Mouse (Mus musculus): ENCODE data around the gene Tmem198.

The Tmem198 gene

DNA sequence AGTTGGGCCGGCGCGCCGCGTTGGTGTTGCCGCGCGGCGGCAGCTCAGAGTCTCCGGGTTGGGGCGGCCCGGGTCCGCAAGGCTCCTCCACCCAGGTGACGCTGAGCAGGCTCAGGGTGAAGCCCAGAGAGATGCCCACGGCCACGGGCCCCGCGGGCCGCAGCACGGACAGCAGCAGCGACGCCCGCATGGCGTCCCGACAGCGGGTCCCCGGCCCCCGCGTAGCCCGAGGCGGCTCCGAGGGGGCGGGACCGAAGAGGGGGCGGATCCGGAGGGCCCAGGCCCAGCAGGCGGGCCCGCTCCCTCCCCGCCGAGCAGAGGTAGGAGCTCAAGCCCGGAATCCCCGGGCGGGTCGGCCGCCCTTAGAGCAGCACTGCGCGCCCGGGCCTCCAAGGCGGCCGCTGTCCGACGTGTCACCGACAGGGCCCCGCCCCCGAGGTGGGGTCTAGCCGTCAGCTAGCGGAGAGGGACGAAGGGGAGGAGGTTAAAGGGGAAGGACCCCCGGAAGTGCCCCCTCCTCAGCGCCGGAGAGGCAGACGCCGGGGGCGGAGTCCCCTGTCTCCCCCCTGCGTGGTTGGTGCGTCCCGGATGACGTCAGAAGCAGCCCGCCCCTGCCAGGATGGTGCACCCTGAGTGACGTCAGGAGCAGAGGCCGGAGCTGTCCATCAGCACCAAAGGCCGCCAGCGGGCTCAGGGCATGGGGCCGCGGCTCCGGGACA is at the start of gene Tmem198, which contains the start of gene Chpf:
Gene Tmem198 (plus strand): TSS at position 617 of the 719 bp plus-strand sequence.
Gene Chpf (minus strand): TSS at position 392 of the 719 bp plus-strand sequence.
- peak; percentile 83 for DNase-seq (ENCODE audit: low spot score)

DNA sequence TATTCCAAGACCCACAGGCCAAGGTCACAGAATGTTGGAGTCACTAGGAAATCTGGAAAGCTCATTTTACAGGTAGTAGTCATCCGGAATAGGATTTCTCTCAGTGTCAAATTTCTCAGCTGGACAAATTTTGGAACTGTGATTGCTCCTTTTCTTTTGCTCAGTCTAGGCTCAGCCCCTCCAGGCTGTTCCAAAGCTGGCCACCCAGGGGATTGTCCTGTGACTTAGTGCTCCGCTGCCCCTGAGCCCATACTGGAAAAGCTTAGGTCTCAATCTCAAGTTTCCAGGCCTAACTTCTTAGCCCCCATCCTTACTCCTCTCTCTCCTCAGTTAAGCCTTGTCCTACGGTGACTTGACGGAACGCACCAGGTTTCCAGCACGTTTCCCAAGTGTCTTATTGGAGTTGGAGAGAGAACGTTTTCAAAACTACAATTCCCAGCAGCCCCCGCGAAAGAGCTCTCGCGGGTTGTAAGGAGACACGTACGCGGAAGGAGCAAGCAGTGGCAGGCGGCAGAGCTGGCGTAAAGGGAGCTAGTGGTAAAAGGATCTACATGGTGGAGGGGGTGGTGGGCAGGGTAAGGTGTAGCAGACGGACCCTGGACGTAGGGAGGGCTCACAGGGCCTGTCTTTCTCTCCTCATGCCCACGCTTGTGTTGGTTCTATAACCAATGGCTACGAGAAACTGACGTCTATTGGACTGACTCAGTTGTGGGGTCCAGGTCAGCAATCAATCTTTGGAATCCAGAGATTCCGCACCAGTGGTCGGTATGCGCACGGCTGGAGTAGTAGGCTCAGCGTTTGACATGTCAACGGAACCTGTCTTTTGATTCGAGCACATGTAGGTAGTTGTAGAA is 43.6 kb upstream of the Tmem198 start, which contains the start of gene Gmppa:
Gene Gmppa (plus strand): TSS at position 456 of the 854 bp plus-strand sequence.
- peak; percentile 37 for DNase-seq (ENCODE audit: low spot score)

DNA sequence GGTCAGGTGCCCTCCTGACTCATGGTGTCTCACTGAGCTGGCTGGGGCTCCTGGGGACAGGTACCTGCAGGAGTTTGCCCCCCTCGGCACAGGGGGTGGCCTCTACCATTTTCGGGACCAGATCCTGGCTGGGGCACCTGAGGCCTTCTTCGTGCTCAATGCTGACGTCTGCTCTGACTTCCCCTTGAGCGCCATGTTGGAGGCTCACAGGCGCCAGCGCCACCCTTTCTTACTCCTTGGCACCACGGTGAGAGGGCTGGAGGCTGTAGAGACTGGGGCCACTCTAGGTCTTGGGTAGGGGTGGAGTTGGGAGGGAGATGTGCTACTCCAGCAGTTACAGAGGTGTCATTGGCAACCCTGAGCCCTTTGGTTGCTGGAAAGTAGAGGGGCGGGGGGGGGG is 40.5 kb upstream of the Tmem198 start:
- no peak for DNase-seq (ENCODE audit: low spot score)

DNA sequence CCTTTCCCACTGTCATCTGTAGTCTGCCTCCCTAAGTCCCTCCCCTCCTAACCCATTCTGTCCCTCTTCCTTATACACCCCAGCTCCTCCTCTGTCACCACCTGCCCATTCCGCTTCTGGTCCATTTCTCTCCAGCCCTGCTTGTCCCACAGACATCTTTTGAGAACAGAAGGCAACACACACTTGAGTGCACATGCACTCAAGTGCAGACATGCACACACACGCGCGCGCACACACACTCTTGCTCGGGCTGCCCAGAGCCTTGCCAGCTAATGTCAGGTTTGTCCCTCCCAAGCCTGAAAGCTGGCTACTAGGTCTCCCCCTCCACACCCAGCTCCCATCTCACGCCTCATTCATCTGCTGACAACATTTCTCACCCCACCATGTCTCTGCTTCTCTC is 38.7 kb upstream of the Tmem198 start:
- no peak for DNase-seq (ENCODE audit: low spot score)

DNA sequence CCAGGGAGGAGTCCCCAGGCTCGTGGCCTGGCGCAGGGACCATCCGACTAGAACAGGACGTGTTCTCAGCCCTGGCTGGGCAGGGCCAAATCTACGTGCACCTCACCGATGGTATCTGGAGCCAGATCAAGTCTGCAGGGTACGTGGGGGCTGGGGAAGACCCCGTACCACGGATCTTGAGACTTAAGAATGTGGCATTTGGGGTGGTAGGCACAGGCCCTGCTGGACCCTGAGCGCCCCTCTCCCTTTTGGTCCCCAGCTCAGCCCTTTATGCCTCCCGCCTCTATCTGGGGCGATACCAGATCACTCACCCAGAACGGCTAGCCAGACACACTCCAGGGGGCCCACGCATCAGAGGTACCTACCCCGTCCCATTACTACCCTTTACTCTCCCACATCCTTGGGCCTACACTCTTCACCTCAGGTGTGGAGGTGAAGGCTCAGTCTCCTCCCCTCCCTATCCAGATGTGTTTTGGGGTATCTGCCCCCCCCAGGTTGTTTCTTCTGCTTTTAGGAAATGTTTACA is 37.8 kb upstream of the Tmem198 start:
- DNase-seq (ENCODE audit: low spot score), result no peak

DNA sequence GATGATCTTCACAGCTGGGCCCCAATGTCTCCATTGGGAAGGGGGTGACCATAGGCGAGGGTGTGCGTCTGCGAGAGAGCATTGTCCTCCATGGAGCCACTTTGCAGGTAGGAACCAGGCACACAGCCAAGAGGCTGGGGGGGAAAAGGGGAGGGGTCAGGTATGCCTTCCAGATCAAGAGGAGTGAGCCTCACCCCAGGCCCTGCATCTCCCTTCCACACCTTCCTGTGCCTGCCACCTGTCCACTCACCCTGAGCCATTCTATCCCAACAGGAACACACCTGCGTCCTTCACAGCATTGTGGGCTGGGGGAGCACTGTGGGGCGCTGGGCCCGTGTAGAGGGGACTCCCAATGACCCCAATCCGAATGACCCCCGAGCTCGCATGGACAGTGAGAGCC is 37.2 kb upstream of the Tmem198 start:
- no peak for DNase-seq (ENCODE audit: low spot score)

DNA sequence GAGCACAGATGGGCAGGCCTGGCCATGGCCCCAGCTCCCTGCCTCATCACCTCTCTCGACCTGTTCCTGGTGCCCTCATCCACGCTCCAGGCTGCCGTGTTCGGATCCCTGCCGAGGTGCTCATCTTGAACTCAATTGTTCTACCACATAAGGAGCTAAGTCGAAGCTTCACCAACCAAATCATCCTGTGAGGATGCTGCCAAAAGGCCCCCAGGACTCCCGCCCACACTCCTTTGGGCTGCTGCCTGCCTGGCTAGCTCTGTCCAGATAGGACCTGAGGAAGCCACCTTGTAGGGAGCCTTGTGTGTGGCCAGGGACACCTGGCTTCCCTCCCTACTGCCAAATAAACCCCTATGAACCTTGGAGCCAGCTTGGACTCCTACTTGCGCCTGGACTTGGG is 36.5 kb upstream of the Tmem198 start:
- DNase-seq (ENCODE audit: low spot score), result no peak

DNA sequence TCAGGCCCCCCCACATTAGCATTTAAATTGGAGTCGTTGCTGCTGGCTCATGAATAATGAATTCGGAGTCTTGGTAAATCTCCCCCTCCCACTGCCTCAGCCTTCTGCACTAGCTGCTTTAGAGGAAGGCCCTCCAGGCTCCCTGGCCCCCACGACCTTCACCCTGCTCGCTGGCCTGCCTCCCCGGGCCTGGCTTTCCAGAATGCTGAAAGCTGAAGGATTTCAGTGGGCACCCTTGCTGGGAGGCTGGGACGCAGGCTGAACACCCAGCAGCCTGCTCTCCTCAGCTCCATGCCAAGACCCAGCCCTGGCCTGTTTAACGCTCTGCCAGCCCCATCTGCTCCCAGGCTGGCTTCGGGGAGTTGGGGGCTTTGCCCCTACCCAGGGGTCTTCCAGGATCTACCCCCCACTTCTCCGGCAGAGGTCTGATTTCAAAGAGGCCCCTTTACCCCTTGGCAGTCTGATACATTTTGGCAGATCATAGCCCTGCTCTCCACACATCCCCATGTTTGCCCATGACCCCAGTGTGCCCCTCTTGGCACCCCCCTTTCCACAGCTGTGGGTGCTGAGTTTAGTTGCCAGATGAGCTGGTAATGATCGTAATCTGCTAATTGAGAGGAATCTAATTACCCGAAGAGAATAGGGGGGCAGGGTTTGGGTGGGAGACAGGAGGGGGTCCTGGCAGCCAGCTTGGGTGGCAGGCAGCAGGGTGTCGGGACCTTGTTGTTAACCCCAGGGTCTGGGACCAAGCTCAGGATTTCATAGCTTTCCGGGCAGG is 35.9 kb upstream of the Tmem198 start:
- DNase-seq (ENCODE audit: low spot score), result no peak

DNA sequence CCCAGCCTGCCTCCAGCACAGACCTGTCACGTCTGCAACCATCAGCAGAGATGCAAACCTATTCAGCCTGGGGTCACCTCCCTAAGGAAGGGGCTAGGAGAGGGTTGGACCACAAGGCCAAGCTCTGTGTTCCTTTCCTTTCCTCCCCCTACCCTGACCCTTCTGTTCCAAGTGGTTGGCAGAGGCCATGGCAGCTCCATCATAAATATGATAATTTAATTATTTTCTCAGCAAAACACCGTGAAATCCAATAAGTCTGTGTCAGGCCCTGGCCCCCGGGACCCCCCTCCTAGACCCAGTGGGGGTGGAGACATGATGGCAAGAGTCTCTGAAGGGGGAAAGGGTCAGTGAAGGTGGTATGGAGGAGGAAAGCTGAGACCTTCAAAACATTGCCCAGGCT is 35.1 kb upstream of the Tmem198 start:
- DNase-seq (ENCODE audit: low spot score), result no peak

DNA sequence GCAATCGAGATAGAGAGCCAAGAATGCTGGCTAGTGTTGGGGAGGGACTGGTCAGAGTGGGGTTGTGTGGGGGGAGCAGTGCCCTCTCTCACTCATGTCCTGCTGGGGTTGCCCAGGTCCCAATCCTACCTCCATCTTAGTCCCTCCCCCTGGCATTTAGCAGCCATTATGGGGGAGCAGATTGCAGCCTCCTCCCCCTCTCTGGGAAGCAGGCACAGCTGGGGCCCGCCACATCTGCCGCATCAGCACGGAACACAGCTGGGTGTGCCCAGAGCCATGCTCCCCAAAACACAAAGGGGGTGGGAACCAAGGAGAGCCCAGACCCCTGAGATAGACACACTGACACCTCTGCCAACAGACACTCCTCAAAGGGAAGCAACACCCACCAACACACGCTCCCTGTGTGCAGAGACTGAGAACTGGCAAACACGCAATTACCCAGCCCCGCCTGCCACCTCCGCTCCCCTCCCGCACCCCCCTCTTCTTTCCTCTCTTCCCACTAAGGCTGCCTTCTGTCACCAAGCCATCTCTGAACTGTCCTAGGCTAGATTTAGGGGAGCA is 34.1 kb upstream of the Tmem198 start:
- no peak for DNase-seq (ENCODE audit: low spot score)

DNA sequence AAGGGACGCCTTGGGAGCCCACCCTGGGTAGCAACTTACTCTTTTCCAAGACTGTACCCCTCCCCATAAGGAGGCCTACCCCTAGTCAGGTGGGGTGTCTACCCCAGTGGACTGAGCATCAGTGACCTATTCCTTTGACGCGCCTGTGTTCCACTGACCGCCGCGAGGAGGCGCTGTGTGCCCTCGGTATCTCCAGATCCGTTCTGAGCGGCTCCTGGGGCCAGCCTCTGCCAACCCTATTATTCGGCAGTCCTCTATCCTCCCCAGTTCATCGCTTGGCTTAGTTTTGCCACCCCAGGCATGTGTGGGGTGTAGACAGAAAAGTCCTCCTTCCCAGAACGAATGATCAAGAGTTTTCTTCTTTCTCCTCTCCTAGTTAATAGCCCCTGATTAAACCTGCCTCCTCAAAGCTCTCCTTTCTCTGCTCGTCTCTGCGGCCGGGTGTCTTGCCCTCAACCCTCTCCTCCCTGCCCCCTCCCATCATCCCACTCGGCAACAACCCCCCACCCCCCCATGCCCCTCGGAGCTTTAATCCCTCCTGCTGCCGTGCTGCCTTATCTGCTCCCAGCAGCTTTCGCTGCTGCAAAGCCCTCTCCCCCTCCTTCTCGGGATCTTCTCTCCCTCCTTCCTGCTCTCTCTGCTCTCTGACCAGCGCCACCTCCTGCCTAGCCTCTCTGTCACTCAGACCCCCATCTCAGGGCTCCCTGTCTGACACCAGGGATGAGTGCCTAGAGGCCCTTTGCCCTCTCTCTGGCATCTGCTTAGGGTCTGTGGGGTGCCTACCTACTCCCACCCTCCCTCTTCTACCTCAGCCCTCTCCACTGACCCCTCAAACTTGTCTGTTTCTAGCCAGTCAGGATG is 33.4 kb upstream of the Tmem198 start:
- DNase-seq (ENCODE audit: low spot score), result peak; percentile 53

DNA sequence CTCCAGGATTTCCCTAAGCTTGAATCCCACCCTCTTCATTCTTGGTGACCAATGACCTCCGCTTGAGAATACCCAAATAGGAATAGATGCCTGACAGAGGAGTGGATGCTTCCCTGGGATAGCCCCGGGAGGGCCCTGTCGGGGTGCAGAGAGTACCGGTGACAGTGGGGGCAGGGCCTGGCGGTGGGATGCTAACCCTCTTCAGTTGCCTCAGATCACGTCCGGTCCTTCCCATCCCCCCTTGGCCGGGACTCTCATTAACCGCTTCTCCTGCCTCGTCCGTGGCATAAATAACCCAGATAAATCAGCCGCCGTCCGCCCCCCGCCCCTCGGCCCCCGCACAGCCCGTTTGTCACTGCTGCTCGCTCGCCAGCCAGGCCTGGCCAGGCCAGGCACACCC is 32.7 kb upstream of the Tmem198 start:
- no peak for DNase-seq (ENCODE audit: low spot score)

DNA sequence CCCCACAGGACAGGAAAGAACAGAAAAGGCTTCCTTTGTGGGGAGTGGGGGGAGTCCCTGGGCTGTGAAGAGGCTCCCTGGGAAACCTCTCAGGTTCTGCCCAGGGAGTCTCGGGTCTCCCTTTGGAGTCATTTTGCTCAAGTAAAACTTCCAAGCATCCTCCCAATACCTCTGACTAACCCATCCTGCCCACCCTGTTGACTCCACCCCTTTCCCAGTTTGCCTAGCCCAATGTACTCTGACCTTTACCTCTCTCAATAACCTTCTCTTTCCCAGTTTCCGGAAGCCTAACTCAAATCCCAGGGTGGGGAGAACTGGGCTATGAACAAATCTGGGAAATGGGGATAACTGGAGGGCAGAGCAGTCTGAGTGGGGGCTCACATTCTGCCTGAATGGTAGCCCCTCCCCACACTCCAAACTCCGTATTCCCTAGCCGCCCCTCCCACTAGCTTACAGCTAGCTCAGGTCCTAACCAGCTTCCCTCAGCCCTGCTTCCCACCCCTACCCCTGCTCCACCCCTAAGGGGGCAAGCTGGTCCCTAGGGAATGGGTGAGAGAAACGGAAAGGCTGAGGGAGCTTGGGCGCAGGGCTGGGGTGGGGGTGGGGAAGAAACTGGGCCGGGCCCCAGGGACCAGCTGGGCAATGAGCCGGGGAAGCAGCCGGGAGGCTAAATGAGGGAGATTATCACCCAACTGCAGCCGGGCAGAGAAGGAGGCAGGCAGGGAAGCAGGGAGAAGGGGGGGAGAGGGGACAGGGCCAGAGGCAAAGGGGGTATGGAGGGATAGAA is 31.9 kb upstream of the Tmem198 start:
- no peak for DNase-seq (ENCODE audit: low spot score)

DNA sequence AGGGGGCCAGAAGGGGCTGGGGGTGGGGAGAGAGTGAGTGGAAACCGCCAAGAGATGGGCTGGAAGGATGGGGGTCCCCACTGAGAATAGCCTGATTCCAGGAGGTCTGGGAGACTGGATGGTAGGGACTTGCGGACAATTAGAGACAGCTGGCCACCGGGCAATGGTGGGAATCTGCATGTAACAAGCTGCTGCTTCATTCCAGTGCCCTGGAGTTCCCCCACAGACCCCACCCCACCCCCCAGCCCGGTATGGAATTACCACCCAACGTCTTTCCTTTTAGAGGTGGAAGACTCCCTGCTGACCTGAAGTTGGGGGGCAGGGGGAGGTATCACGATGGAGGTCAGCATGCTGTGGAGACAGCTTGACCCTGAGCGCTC is 31.3 kb upstream of the Tmem198 start:
- DNase-seq (ENCODE audit: low spot score), result no peak

DNA sequence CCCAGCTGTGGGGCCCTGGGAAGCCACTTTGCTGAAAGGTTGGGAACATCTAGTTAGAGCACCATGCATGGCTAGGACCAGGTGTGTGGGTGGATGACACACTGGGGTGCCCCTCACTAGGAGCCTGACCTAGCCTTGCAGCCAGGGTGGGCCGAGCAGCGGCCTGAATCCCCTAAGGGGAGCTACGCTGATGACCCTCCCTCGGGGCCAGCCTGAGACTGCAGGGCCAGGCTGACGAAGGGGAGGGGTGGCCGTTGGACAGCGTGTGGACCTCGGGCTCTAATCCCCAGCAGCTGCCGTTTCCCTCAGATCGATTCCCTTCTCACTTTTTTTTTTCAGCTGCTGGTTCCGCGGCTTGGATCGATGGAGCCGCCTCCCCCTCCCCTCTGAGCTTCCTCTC is 30.4 kb upstream of the Tmem198 start:
- DNase-seq (ENCODE audit: low spot score), result no peak

DNA sequence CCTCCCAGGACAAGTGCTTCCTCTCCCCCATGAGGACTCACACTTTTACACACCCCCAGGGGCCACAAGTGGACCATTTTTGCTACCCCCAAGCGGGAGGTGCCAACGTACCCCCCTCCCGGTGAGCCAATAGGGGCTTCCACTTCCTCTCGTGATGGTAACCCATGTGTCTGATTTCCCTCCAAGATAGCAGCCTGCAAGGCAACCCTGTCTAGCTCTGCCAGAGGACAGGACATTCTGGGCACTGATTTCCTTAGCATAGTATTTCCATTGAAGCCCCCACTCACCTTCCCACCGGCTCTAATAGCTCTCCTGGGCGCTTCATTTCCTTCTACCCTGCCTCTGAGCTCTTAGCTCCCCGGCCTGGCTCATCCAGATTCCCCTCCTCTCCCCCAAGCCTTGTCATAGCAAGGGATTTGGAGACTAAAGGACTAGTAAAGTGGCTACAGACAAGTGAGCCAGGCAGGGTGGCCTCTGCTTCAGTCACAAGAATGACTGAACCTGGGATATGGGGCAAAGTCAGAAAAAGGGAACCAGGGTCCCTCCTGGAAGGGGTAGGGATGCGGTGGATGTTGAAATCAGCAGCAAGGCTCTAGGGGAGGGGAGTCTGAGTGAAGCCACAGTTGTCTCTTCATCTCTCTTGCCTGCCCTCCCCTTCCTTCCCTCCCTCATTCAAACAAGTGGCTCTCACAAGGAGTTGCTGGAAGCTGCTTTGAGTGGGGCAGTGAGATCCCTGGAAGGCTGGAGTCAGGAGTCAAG is 29.8 kb upstream of the Tmem198 start:
- DNase-seq (ENCODE audit: low spot score), result no peak

DNA sequence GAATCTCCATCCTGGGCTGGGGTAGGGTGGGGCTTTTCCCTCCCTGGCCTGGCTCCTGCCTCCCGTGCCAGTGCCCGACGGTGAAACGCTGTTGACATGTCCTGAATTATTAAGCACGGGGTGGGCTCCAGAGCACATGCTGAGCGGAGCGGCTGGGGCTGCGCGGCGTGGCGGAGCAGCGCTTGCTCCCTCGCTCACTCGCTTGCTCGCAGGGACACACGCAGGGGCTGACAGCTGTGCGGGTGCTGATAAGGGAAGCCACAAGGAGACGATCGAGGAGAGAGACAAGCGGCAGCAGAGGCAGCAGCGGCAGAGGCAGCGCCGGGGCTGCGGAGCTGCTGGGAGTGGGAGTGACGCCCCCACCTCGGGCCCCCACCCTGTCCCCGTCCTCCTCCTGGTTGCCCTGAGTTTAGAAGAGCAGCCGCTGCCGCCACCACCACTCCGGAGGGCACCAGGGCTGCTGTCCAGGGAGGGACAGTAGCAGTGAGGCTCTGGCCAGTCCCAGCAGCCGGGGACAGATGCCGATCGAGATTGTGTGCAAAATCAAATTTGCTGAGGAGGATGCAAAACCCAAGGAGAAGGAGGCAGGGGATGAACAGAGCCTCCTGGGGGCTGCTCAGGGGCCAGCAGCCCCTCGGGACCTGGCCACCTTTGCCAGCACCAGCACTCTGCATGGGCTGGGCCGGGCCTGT is 28.9 kb upstream of the Tmem198 start, which contains the start of gene Asic4:
Gene Asic4 (plus strand): TSS at position 123 of the 692 bp plus-strand sequence.
- DNase-seq (ENCODE audit: low spot score), result no peak

DNA sequence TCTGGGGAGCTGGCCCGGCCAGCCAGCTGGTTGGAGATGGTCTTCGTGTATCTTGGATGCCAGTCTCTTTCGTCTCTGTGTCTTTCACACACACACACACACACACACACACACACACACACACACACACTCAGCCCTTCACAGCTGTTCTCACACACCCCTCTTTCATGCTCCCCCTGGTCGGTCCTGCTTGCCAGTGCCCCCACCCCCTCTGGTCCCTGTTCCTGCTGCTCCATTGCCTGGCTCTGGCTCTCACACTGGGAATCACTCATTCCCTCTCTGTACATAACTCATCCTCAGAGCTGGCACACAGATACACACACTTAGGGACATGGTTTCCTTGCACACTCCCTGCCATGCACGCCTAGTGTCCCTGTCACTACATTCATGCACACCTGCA is 27.4 kb upstream of the Tmem198 start:
- no peak for DNase-seq (ENCODE audit: low spot score)

DNA sequence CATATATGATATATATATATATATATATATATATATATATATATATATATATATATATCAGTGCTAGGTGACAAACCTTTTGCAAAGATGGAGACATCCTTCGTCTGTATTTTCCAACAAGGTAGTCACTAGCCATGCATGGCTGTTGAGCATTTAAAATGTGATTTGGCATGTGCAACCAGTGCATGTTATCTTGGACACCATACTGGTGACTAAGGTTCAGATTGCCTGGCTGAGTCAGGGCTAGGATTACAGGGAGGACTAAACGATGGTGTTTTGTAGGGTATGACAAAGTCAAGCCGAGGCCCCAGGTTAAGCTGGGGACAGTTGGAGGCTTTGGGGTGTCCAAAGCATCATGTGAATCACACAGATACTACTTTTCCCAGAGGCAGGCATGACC is 23.9 kb upstream of the Tmem198 start:
- DNase-seq (ENCODE audit: low spot score), result no peak
